Mouse (Mus musculus) megakaryocyte, adult 5-6 weeks (primary cell): ENCODE measurements around the gene Zbed4. TPM values are rescaled to one million over a fixed set of nuclear protein-coding genes. Genes with fewer than 3 reads are reported as not detected.
"Not testable (repeated sequence)": the region's sequence is repeated elsewhere in the genome, so short reads cannot be mapped to it uniquely, and the experiment has no call there.

Experiments
- ATAC-seq: 2 replicates; pipeline ENCODE4 v1.8.0; 2016; ENCODE audit warnings: mild to moderate bottlenecking, inconsistent platforms; ENCODE audit not compliant: poor library complexity, severe bottlenecking
- total RNA-seq, 2 experiments: library from RNA; stranded (forward) in 1 of 2; stranded (reverse) in 1 of 2; fragments of 153-499, 151-499 nt in 1 of 2; fragments of 221-1000, 200-1000 nt in 1 of 2; gene quantifications; 2 replicates each; pipeline versions ENCODE4 v1.2.3 to v1.2.4; 2015 to 2017

Zbed4 gene
- total RNA-seq, 2 experiments from 2014 or later, result 30.0 to 32.4 TPM

DNA sequence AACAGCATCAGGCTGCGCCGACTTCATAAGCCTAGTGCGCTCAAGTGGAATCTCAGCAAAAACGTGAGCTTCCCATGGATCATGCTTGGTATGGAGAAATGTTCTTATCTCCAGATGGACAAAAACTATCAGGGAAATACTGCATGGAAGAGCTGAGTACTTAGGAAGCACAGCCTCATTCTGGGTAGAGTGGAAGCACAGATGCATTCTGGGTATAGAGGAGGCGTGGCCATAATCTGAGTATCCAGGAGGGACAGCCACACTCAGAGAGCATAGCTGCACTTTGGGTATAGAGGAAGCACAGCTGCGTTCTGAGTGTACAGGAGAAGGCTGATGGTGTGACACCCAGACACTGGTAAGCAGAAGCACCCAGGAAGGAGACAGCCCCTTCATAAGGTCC lies 50.9 kb downstream of the Zbed4 start:
- ATAC-seq, result no peak

DNA sequence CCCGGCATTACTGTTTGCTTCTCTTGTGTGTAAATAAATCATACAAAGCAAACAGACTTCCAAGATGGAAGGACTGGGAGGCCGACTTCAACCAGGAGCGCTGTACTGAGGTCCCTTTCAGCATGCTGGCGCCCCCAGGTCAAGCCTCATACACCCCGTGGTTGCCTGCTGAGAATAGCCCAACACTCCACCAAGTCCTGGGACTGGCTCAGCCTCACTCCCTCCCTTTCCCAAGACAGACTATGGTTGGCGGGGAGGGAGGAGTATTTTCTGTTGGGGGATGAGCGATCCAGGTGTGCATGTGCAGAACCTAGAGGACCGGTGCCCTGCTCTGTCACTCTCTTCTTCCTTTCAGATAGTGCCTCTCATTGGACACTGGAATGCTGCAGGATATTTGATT lies 56.7 kb downstream of the Zbed4 start:
- ATAC-seq, result no peak

DNA sequence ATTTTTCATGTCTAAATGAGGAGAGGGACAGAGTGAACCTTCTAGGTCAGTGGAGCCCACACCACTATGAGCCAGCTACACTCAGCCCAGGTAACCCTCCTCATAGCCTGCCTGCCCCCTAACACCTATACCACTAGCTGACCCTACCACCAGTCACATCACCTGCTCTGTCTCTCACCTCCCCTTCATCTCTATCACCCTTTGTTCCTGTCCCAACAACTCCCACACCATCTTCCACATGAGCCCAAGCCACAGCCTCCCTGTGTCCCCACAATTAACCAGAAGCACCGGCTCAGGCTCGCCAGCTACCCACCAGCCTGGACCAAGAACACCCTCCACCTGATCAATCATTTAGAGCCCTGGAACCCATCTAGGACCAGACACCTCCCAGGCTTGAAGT lies 58.9 kb downstream of the Zbed4 start:
- ATAC-seq, result no peak

DNA sequence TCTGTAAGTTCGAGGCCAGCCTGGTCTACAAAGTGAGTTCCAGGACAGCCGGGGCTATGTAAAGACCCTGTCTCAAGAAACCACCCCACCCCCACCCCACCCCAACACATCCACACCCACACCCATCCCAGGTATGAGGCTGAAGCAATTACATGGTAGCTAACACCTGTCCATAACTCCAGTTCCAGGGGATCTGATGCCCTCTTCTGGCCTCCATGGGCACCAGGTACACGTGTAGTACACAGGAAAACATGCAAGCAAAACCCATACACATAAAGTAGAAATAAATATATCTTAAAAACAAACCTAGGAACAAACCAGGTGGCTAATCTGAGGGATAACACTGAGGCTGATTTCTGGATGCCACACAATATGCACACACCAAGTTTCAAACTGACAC lies 61.8 kb downstream of the Zbed4 start:
- no peak for ATAC-seq

DNA sequence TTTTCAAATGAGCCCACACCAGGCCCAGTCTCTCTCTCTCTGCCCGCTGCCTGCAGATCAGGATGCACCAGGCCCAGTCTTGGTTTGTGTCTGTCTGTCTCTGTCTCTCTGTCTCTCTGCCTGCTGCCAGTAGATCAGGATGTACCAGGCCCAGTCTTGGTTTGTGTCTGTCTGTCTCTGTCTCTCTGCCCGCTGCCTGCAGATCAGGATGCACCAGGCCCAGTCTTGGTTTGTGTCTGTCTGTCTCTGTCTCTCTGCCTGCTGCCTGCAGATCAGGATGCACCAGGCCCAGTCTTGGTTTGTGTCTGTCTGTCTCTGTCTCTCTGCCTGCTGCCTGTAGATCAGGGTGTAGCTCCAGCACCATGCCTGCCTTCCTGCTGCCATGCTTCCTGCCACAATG lies 62.4 kb downstream of the Zbed4 start:
- not testable (repeated sequence) for ATAC-seq

DNA sequence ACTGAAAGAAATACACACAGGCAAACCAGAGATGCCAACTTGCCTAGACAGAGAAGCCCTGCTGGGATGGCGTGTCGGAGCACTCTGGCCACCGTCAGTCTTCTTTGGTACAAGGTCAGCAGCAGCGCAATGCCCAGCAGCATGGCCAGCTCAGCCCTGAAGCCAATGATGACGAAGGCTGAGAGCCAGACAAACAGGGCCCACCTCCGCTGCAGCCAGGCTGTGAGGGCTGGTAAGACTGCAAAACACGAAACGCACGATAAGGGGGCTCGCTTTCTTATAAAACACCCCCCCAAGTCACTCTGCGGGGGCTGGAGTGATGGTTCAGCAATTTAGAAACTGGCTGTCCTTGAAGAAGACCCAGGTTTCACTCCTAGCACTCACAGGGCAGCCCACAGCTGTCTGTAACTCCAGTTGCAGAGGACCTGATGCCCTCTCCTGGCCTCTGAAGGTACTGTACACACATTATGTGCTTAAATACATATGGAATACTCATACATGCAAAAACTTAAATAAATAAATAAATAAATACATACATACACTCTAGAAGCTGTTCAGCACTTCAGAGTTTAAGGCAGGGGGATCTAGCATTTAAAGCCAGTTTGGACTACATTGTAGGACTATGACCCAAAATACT lies 63.1 kb downstream of the Zbed4 start:
- ATAC-seq, result no peak

DNA sequence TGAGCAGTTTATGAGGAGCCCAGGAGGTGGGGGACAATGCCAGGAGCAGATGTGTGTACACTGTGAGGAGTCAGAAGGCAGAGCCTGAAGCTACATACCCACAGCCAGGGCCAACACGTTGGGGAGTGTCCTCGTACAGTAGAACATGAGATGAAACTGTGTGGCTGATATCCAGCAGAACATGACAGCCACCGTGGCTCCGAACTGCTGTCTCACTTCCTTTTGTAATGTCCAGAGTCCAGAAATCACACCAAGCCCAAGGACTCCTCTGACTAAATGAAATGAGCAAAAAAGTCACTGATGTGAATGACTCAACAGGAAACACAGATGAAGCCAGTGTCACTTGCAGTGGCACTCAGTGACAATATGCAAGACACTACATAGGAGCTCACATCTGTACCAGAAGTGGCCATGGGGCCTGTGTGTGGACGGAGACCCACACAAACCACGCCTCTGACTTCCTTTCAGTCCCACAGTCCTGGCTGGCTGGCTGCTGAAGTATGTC lies 63.8 kb downstream of the Zbed4 start:
- ATAC-seq, result no peak

DNA sequence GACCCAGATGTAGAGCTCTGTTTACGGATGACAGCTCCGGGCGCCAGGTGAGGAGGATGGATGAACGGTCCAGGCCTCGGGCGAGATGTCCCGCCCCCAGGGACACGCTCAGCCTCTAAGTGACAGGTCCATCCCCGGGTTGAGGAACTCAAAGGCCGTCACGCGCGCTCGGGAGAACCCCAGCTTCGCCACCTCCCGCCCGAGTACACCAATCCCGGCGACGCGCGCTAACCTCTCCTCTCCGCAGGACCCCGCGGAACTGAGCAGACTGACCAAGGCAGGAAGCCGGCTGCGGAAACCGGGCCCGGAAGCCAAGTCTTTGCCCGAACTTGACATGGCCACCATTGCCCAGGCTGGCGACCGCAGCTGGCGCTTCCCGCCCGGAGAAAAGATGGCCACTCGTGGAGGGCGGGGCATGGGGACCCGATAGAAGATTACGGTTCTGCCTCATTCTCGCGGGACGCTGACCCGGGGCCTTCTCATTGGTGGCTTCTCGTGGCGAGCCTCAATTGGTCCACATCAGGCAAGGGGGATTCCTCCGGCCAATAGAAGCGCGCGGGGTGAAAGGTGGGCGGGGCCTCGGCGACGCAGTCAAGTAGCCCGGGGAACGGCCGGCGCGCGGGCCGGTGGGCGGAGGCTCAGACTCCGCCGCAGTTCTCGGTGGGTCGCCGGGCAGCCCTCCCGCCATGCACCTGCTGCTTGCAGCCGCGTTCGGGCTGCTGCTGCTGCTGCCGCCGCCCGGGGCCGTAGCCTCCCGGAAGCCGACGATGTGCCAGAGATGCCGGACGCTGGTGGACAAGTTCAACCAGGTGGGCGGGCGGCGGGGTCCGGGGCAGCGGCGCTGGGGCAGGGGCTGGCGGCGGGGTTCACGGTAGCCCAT lies 67.8 kb downstream of the Zbed4 start, which contains the start of the genes Alg12 and Creld2:
Alg12 (minus strand) TSS at position 293 of the 880 bp plus-strand sequence.
Creld2 (plus strand) TSS at position 621 of the 880 bp plus-strand sequence.
- peak; percentile 95 for ATAC-seq

DNA sequence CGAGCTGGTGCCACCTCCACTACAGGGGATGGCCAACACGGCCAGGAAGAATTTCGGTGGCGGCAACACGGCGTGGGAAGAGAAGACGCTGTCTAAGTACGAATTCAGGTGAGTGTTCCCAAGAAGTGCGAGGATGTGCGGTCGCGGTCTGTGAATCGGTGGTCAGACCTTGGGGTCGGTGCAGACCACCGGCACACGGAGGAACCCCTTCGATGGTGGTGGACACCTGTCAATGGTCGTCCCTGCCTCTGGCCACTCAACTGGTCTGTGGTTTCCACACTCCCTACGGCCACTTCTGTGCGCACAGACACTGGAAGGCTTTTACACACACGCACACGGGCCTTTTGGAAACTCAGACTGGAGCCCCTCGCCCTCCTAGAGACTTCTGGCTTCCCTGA lies 68.4 kb downstream of the Zbed4 start:
- ATAC-seq, result no peak

DNA sequence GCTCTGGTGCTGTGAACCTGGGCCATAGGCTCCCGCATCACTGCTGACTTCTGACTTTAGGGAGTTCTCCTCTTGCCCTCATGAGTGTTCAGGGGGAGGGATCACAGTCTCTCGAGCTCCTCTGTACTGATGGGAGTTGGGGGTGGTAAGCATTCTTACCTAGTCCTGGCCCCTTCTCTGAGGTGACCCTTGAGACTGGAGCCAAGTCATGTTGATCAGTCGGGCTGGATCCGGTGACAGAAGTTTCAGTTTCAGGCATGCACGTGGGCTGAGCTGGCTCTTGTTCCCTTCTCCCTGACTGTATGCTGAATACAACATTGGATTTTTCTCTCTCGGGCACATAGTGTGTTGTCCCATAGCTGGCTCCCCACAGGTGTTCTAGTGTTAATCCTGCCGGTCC lies 69.9 kb downstream of the Zbed4 start:
- ATAC-seq, result no peak

DNA sequence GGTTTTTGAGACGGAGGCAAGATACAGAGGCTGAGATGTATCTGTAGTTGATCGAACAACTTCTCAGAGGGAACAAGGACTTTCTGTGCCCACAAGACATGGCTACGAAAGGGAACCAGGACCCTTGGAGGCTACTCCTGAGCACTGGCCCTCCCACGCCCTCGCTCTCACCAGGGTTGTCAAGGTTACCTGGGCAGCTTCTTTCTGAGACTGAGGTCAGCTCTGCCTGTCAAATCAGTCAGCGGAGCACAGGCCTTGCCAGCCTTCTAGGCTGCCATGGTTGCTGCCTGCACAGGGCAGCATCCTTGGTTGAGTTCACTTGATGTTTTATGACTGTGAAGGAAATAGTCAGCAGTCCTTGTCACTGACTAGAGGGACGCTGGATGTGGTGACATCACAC lies 71.1 kb downstream of the Zbed4 start:
- ATAC-seq, result no peak

DNA sequence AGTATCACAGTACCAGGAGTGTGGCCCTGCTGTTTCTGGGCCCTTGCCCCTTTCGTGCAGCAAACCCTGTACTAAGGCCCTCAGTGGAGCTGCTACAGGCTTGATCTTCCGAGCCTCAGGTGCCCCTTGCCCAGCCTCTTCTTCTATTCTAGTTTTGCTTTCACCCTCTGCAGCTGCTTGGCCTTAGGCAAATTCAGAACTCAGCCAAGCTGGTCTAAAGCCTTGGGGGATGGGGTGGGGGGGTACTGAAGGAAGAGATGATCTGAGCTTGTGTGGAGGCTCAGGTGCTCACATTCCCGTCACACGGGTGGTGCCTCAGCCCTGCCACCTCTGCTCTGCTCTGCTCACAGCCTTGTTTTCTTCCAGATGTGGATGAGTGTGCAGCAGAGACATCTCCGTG lies 71.9 kb downstream of the Zbed4 start:
- no peak for ATAC-seq

DNA sequence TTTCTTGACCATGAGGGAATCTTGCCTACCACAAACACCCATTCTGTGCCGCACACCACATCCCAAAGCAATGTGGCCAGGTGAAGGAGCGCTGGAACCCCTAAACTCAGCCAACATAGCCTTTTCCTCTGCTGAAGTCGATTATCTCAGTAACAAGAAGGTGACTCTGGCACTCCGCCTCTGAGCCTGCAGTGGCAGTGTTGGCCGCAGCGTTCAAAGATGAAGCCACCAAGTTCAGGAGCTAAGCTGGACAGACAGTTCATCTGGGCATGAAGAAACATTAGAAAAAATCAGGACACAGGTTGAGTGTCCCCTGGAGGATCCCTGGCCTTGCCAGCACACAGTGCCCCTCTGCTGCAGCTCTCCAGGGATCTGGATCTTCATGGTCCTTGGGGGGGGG lies 76.0 kb downstream of the Zbed4 start:
- ATAC-seq, result no peak

DNA sequence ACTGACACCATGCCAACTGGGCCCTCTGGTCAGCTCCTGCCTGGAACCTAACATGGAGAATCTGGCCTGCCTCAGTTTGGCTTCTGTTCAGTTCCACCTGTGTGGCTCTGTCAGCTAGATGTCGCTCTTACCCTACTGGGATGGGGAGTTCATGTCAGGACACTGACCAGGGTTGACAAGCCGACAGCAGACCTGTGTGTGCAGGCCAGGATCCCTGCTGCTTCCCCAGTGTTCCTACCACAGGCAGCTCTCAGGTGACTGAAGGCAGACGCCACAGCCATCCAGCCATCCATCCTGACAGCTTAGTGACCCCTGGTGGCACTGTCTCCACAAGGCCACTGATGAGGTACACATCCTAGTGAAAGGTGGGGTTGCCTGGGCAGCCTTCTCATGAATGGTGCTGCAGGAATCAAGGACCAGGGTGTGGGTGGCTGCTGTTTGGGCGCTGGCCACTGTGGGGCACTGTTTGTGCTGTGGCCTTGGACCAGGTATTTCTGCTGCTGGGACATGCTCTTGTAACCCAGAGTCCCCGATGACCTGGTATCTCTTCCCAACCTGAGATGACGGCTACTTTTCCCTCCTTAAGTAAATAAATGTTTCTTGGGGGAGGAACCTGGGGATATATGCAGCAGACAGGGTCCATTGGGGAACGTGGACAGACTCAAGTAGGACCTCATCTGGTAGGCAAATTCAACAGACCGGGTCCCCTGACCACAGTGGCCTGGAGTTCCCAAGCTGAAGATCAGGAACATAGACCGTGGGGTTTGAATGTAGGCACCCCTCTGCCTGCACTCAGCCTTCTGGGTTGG lies 76.7 kb downstream of the Zbed4 start:
- peak; percentile 82 for ATAC-seq

DNA sequence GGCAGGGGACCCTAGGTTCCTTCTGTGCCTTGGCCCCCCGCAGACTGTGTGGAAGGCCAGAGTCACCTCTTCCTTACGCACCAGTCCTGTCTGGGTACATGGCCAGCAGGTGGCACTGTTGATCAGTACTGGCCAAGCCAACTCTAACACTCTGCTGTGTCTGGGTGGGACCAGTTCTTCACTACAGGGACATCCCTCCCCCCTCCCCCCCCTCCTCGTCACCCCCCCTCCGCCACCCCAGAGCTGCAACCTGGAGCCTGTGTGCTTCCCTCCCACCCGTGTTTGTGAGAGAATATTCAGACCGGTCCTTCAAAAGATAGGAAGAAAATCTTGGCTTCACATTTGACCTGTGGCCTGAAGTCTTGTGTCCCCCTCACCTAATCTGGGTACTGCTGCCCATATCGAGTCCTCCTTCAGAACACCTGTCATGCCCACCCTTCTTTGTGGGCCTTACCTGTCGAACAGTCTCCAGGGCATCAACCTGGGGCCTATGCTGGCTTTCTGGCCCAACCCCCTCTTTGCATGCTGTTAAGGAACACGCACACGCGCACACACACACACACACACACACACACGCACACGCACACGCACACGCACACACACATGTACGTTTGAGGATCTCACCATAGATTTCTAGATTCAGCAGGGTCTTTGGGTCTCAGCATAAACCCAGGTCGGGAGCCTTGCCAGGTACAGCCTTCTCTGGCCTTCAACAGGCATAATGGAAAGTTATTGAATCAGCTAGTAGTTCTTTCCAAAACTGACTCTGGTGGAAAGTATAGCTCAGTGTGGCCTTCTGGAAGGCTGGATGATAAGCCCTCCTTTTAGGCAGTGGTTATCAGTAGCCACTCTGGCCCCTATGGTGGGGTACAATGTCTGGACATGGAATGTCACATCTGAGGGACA lies 77.6 kb downstream of the Zbed4 start:
- ATAC-seq, result peak; percentile 97

DNA sequence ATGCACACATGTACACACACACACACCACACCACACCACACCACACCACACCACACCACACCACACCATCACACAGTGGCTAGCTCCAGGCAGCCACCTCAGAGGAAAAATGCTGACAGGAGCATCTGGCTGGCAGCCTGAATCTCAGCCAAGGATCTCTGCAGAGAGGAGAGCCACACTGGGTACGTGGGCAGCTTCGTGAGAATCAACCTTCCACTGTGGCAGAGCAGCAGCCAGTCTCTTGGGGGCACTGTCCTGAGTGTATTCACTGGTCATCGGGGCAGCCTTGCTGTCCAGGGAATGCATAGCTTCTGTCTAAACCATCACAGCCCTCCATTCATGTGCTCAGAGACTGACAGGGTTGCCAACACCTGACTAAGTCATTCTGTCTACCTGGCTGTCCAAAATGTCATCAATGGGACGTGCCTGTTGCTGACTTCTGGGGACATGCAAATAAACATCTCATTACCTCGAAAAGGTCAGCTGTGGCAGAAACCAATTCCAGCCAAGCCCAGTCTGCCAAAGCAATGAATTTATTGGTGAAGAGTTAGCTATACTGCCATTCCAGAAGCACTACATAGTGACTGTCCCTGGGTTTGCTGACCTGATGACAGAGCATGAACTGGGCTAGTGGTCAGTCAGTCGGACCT lies 78.5 kb downstream of the Zbed4 start:
- no peak for ATAC-seq

DNA sequence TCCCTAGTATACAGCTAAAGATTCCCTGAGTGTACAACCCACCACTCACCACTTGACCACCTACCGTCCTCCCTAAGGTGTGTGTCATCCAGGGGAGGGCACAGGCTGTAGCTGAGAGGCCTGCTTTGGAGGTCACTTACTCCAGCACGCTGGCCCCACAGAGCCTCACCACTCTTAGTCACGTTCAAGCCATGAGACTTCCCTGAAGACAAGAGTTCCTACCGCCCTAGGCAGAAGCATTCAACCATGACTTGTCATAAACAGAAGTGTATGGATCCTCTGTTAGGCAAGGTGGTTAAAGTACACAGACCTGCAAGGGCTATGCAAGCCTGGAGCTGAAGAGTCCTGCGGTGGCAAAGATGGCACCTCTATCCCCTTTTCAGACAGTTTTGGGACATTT lies 79.2 kb downstream of the Zbed4 start:
- no peak for ATAC-seq

DNA sequence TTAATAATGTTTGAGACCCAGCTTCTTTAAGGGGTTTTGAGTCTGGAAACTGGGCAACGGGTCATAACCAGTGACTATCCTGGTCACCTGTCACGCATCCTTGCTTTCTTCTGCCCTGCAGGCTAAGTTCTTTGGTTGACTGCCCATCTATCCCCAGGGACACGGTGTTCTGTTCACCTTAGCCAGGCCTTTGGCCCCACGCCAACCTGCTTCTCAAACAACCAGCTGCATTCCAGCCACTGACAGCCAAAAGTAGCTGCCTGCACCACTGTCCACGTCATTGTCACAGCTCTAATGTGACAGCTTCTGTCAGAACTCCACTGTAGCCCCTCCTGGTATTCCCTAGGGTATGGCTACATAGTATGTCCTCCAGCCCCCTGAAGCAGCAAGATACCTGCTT lies 80.0 kb downstream of the Zbed4 start:
- no peak for ATAC-seq

DNA sequence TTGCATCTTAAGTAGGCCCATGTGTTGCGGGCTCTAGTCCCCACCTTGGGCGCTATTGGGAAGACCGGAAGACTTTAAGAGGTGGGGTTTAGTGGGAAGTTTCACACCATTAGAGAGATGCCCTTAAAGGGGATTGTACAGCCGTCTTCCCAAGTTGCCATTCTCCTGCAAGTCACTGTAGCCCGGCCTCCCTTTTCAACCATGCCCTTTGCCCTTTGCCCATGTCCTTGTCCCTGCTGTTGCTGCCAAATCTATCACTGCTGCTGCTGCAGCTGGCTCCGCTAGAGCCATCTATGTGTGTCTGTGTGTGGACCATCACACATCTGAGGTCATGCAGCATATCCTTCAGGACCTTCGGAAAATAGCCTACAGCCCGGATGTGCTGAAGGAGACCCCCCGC lies 81.1 kb downstream of the Zbed4 start:
- ATAC-seq, result no peak
